Mouse (Mus musculus) megakaryocyte, embryonic 14.5 days (primary cell): ENCODE measurements around the gene Art4.

Experiments used
- FLI1 ChIP-seq: IDR thresholded peaks from 2 replicates; pipeline ENCODE4 v1.6.1; 2012; ENCODE audit warnings: low read length, inconsistent platforms, mixed read lengths
- GATA1 ChIP-seq: IDR thresholded peaks from 3 replicates; pipeline ENCODE4 v1.6.1; 2012; ENCODE audit warnings: mixed read lengths, low read length, inconsistent platforms, borderline replicate concordance

DNA sequence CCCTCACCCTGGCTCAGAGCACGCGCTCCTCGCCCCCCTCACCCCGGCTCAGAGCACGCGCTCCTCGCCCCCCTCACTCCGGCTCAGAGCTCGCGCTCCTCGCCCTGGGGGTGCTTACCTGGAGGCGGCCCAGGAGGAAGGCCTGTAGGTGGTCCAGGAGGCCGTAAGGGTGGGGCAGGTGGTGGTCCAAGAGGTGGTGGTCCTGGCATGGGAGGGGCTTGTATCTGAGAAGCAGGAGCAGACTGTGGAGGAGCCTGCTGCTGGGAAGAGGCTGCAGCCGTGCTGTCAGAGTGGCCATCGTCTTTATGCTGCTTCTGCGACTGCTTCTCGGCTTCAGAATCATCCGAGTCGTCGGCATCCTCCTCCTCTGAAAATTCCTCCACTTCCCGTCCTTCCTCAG lies 40.7 kb downstream of the Art4 start:
- TF ChIP-seq GATA1 (no peak), FLI1 (no peak)
